ENCODE assay signal across 11 mouse cellular contexts in genomic region chr4:142193780-142194179, GRCm38 (mm10). TPM values are rescaled to one million over a fixed set of nuclear protein-coding genes. Genes with fewer than 3 reads are reported as not detected.
DNase-seq lines count a peak whose midpoint lies in the region; ATAC-seq and TF ChIP-seq lines count a peak whose summit lies in the region.
"Had no signal": no experiment of that assay in that cellular context is flagged by ENCODE, and none has a peak within 500 bp of the region (broad histone marks: within the 10 kb centered on the region; RNA-seq: fewer than 3 reads in every experiment).

No protein-coding gene starts in this region.

- TF ChIP-seq CTCF in kidney, postnatal 0 days (IDR thresholded peaks at IDR 0.05; ENCODE audit: low read depth): no peak

- H3K9ac ChIP-seq in kidney, postnatal 0 days (ENCODE audit: low read depth, low read length): no peak overlapping the region
- H3K9ac ChIP-seq: heart, embryonic 13.5 days; liver, embryonic 14.5 days had no signal

- no peaks in the 10 kb centered on the region for H3K36me3 ChIP-seq in kidney, postnatal 0 days (ENCODE audit: insufficient read depth, low read length)
- H3K36me3 ChIP-seq: heart, embryonic 13.5 days had no signal

- H3K4me2 ChIP-seq in kidney, postnatal 0 days (ENCODE audit: low read length): no peak overlapping the region
- H3K4me2 ChIP-seq: heart, embryonic 13.5 days had no signal

- H3K27ac ChIP-seq in kidney, postnatal 0 days: peak overlapping the region; percentile 82
- H3K27ac ChIP-seq: heart, embryonic 13.5 days; liver, embryonic 14.5 days had no signal

- peak; percentile 45 for DNase-seq in gastrocnemius, postnatal 25 days
- DNase-seq in gastrocnemius, adult 8-10 months (ENCODE audit: low spot score in 2 of 2): no peak
- peak; percentile 73 to 75 for DNase-seq in cerebellum, postnatal 14 days
- peak; percentile 32 for DNase-seq in kidney, postnatal 0 days (ENCODE audit: low spot score)
- peak; percentile 51 for DNase-seq in lung, postnatal 14 days
- DNase-seq in adrenal gland, postnatal 14 days: no peak
- no peak for DNase-seq in thymus, postnatal 0 days (ENCODE audit: low spot score)
- no peak for DNase-seq in spleen, postnatal 4 days (ENCODE audit: low spot score in 2 of 2)

- no peak overlapping the region for H3K4me3 ChIP-seq in kidney, postnatal 0 days (replicated peaks; ENCODE audit: low read depth, low read length)
- H3K4me3 ChIP-seq: heart, embryonic 13.5 days had no signal

- ATAC-seq in kidney, postnatal 0 days (replicated peaks; ENCODE audit: low FRiP score, low read depth): peak; percentile 55

- H3K27me3 ChIP-seq in kidney, postnatal 0 days (ENCODE audit: insufficient read depth, low read length): no peaks in the 10 kb centered on the region
- H3K27me3 ChIP-seq: heart, embryonic 13.5 days had no signal

- no peaks in the 10 kb centered on the region for H3K9me3 ChIP-seq in kidney, postnatal 0 days (replicated peaks; ENCODE audit: low read length)
- H3K9me3 ChIP-seq: heart, embryonic 13.5 days had no signal

- peaks cover 10% of the 10 kb centered on the region; the same call in 1 of the 2 replicates for H3K4me1 ChIP-seq in kidney, postnatal 0 days (replicated peaks; ENCODE audit: insufficient read depth, low read length)

- WGBS in kidney, postnatal 0 days: 53% methylated on average over 7 of the region's 7 CpGs

RNA-seq across cellular contexts. Expression of gene Kazn, which starts 45.4 kb away (rescaled TPM):
- total RNA-seq in gastrocnemius, postnatal 25 days (2021): 1 to 10 TPM; 1.9 to 2.5 TPM
- total RNA-seq in gastrocnemius, adult 8-10 months (2022): 1 to 10 TPM; 1.3 to 1.9 (median 1.7) TPM
- polyA plus RNA-seq in kidney, postnatal 0 days (2015; fragmentation: Nextera tagmentation; extraction: Ambion mirVana): 16.2 and 16.4 TPM in 2 replicates
- 18.2 and 23.8 TPM in 2 replicates for total RNA-seq in adrenal gland, postnatal 14 days (2021)
- polyA plus RNA-seq in thymus, postnatal 0 days (2015; fragmentation: Nextera tagmentation; extraction: Ambion mirVana): 7.2 TPM in 2 replicates
- polyA plus RNA-seq: C2C12 had no signal

Comparison
In these comparisons a context has a peak if more than half of its experiments do, and no peak if none do; other contexts are left out.
1. DNase-seq: peak in gastrocnemius, postnatal 25 days (single experiment), cerebellum, postnatal 14 days (2 of 2), kidney, postnatal 0 days (single experiment) and lung, postnatal 14 days (single experiment); none in gastrocnemius, adult 8-10 months (0 of 2), adrenal gland, postnatal 14 days (single experiment), thymus, postnatal 0 days (single experiment) and spleen, postnatal 4 days (0 of 2).